Mouse (Mus musculus) lung, postnatal 36 days (tissue): ENCODE results near the gene Ube2g1.
"Not testable (repeated sequence)": the region's sequence is repeated elsewhere in the genome, so short reads cannot be mapped to it uniquely, and the experiment has no call there.

Experiments
- DNase-seq: peaks from one replicate; pipeline ENCODE4 v3.0.0; 2022; ENCODE audit warnings: mixed read lengths

Gene Ube2g1

DNA sequence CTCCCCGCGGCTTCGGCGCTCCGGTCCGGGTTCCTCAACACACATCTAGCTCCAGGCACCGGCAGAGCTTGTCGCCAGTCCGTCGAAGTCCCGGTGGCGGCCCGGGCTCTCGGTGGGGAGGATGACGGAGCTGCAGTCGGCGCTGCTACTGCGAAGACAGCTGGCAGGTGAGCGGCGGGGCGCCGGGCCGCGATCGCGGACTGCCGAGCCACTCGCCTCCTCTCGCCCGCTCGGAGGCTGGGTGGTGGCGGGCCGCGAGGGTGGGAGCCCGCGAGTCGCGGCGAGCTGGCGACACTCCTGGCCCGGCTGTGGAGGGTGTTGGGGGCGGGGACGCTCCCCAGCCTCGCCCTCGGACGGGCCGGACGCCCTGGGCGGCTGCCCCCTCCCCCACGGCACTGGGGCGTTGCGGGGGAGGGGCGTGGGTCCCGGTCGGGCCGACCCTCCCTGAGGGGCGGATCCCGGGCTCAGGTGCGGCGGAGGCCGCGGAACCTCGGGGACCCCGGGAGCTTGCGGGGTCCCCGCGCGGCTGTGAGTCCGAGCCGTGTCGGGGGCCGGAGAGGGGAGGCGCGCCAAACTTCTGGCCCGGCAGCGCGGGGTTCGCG lies 487 bp downstream of the Ube2g1 start:
- peak; percentile 87 for DNase-seq

DNA sequence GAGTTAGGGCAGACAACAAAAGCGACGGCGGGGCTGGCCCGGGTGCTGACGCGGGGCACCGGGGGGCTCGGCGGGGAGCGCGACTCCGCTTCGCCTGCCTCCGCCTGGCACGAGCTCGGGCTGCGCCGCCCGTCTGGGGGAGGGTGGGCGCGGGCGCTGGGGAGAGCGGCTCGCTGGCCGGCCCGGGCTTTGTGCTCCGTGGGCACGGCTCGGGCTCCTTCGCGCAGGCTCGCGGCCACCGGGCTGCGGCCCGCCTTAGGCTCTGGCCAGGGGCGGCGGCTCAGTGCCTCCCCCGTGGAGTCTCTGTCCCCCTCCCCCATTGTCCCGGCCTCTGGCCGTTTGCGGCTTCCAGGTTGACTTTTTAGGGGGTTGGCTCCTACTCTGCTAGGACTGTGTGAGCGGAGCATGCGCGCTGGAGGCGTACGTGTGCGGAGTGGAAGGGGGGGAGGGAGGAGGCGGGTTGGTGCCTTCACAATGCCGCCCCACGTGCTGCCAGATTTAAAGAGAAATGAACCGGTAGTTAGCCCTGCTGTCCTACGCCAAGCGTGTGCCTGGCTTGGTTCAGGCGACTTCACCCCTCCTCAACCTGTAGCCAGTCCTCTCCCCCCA lies 1.1 kb downstream of the Ube2g1 start:
- DNase-seq: peak; percentile 97

DNA sequence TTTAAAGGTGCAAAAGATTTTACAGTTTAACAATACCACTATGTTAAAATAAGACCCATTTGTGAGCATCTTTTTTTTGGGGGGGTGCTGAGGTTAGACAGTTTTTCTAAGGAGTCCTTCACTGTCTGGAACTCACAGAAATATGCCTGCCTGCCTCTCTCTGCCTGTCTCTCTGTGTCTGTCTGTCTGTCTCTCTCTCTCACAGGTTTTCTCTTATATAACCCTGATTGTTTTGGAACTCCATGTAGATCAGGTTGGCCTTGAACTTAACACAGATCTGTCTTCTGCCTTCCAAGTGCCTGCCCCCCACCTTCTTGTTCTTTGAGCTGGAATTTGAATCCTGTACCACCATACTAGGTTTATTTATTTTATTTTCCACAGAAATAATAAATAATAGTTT lies 2.2 kb downstream of the Ube2g1 start:
- DNase-seq: no peak

DNA sequence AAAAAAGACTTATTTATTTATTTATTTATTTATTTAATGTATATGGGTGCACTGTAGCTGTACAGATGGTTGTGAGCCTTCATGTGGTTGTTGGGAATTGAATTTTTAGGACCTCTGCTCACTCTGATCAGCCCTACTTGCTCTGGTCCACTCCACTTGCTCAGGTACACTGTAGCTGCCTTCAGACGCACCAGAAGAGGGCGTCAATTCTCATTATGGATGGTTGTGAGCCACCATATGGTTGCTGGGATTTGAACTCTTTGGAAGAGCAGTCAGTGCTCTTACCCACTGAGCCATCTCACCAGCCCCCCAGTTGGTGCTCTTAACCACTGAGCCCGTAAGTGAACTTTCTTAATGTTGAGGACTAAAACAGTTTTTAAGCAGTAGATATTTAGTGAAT lies 7.3 kb downstream of the Ube2g1 start:
- not testable (repeated sequence) for DNase-seq

DNA sequence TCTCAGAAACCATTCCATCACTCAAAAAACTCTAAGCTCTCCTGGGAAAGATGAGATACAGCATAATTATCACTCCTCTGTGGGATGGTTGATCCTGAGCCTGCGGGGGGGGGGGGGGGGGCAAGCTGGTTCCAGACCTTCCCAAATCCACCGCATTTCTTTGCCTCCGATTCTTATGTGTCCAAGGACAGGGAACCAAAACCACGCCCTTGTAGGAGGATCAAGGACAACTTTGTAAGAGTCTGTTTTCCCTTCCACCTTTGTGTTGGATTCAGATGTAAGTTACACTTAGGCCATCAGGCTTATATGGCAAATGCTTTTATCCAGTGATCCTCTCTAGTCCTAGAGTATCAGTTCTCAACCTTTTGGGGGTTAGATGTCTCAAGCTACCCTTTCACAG lies 8.8 kb downstream of the Ube2g1 start:
- DNase-seq: no peak

DNA sequence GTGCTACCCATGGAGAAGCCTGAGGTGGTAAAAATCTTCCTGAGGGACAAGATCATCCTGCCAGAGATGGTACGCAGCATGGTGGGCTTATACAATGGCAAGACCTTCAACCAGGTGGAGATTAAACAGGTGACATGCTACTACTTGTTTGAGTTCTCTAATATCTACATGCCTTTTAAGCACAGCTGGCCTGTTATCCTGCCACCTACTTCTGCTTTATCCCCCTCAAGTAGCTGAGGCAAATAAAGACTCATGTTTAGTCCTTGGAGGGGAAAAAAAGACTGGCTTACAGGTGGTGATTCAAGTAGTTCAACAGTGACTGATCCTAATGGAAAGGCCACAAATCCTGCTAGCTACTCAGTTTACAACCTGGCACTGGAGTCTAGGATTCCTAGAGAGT lies 11.4 kb downstream of the Ube2g1 start:
- no peak for DNase-seq

DNA sequence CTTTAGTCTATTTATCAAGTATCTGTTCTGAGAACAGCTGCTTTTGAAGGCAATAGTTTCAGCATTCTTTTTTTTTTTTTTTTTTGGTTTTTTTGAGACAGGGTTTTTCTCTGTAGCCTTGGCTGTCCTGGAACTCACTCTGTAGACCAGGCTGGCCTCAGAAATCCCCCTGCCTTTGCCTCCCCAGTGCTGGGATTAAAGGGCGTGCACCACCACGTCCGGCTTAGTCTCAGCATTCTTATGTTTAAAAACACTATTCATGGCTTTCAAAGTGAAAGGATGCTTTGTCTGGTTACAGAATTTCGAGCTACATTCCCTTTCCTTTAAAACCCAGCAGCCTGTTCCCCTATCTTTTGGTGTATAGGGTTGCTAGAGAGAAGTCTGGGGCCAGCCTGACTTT lies 35.6 kb downstream of the Ube2g1 start:
- no peak for DNase-seq

DNA sequence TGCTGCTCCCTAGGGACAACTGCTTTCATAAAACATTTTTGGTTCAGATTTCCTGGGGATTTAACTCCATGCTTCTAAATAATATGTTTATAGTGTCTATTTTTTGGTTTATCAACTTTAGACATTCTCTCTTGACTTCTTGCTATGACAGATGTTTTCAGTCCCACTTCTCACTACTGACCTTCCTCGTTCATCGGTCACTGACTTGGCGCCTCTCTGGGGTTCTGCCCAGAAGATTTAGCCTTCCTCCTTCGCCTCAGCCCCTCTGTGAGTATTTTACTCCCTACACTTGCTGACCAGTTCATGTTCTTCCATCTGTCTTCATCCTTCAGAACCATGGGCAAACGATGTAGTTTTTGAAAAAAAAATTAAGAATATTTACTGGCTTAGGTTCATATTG lies 38.3 kb downstream of the Ube2g1 start:
- DNase-seq: no peak

DNA sequence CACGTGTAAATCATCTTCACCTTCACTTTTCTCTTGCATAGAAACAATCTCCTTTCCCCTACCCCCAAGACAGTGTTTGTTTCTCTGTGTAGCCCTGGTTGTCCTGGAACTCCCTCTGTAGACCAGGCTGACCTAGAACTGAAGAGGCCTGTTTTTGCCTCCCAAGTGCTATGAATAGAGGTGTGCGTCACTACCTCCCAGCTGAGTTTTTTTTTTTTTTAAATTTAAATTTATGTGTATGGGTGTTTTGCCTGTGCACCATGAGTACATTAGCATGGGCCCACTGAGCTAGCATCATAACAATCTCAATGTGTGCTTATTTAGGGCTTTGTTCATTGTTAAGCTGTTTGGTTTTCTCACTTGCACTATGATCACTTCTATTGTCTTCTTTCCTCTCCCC lies 43.3 kb downstream of the Ube2g1 start:
- DNase-seq: no peak

DNA sequence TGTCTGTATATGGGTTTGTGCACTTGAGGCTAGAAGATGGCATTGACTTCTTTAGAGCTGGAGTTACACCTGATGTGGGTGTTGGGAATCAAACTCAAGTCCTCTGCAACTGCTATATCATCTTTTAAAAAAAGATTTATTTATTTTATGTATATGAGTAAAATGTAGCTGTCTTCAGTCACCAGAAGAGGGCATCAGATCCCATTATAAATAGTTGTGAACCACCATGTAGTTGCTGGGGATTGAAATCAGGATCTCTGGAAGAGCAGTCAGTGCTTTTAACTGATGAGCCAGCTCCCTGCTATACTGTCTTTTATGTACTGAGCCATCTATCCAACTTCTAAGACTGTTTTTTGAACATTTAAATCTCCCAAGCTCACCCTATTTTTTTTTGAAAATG lies 52.8 kb downstream of the Ube2g1 start:
- DNase-seq: peak; percentile 20

DNA sequence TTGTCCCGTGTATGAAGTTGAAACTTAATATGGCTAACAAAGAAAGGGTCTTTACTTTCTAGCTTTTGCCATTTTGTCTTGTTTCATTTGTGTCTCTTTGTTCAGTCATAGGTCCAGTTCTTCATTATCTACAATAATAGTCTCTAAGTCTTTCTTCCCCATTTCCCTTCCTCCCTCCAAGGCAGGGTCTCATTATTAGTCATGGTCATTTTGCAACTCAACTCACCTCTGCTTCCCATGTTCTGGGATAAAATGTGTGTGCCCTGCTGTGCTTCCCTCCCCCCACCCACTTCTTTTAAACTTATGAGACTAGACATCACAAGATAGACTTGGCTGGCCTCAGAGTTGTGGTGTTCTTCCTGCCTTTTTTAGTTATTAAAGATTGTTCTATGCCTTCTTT lies 53.3 kb downstream of the Ube2g1 start:
- no peak for DNase-seq

DNA sequence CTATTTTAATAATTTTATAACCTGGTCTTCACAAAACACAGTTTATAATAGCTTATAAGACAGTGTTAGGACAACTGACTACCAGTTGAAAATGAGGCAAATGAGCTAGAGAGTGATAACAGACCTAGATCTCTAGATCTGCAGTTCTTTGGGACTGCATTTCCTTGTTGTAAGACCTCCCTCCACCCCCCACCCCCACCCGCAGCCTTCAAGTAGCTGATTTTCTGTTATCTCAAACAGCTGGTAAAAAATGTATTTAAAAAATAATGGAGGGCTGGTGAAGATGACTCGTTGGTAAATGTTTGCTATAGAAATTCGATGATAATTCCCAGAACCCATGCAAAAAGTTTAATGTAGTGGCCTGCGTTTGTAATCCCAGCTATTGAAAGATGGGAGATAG lies 57.6 kb downstream of the Ube2g1 start:
- DNase-seq: no peak

DNA sequence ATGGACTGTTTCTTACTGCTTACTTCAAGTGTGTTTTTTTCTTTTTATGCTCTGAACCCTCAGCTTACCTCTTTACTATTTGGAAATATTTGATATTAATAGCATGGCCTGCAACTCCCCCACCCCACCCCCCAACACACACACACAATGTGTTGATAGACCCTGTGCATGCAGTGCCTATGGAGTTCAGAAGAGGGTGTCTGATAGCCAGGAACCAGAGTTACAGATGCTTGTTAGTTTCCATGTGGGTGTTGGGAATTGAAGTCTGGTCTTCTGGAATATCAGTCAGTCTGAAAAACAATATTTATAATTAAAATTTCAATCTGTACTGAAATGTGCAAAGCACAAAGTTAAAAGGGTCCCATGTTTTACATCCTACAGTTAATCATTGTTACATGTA lies 63.6 kb downstream of the Ube2g1 start:
- no peak for DNase-seq

DNA sequence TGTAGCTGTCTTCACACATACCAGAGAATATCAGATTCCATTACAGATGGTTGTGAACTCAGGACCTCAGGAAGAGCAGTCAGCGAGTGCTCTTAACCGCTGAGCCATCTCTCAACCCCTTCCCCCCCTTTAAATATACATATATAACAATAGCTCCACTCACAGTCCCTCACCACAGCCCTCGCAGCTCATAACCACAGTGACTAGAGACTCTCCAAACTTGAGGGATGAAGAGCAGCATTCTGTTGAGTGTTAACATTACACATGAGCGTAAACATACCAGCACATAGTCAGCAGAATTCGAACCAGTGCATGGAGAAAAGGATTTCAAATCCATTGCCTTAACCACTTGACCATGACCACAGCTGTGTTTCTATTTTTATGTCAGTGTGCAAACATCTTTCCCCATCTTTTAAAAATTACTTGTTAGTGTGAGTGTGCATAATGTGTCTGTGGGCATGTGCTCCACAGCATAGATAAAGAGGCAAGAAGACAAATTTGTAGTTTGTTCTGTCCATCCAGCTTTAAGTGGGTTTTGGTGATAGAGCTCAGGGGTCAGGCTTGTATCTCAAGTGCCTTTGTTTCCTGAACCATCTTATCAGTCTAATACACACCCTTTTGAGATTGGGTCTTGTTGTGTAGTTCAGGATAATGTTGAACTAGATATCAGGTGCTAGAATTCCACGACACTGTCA lies 64.4 kb downstream of the Ube2g1 start:
- no peak for DNase-seq

DNA sequence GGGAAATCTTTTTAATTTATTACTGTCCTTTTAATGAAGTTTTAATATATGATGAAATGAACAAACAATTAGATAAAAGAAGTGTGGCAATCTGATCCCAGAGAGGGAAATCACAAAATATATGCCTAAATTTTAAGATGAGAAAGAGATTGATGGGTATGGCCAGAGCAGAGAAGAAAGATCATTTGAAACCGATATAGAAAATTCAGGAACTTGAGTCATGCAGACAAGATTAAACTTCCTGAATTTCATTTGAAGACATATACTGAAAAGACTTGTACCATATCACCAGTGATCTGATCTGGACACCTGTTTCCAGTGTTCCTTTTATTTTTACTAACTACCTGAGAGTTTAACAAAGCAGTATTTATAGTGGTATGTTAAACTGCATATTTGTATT lies 65.4 kb downstream of the Ube2g1 start:
- DNase-seq: no peak

DNA sequence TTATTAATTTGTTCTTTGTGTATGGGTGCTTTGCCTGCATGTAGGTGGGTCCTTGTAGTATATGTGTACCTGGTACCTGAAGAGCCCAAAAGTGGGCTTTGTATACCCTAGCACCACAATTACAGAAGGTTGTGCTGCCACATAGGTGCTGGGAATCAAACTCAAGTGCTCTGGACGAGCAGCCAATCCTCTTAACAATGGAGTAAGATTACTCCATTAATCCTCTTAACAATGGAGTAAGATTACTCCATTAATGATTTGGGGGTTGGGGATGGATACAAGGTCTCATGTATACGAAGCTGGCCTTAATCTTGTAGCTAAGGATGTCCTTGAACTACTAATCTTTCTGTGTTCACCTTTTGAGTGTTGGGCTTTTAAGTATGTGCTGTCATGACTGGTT lies 68.2 kb downstream of the Ube2g1 start:
- DNase-seq: no peak

DNA sequence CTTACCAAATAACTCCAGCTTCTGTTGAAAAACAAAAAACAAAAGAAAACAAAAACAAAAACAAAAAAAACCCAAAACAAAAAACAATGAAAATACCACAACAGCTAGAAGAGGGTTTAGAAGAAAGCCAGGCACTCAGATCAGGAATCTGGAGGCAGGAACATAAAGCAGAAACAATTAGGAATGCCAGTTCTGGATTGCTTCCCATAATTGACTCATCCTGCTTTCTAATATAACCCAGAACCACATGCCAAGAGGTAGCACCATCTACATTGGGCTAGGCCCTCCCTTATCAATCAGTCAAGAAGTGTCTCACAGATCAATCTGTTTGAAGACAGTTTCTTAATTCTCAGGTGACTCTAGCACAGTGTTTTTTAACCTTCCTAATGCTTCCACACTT lies 73.6 kb downstream of the Ube2g1 start:
- no peak for DNase-seq

DNA sequence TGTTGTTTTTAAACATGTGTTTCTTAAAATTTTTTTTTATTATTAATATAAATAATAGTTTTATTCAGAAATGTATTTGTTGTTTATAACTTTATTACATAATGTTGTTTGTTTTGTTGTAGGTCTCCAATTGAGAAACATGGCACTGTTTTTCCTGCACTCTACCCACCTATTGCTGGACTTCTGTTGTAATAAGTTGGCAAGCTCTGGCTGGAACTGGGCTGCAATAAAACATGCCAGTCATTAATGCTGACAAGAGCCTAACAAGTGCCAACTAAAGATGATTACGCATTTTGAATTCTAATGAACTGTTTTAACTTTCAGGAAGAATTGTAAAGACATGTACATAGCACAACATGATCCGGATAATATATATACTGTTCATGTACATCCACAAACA lies 76.3 kb downstream of the Ube2g1 start:
- DNase-seq: no peak

DNA sequence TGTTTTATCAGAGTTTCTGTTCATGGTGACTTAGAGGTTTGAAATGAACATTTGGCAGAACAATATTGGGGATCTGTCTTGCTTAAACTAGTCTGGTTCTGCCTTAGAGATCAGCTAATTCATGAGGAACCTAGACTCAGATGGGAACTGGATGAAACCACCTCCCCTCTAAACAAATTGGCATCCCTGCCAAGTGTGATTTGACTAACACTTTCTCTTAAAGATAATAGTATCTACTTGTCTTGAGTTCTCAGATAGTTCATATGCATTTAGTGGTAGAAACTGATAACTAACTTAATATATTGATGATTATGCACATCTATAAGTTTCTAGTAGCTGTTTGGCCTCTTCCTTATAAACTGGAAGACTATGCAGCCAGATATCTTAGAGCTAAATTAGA lies 79.6 kb downstream of the Ube2g1 start:
- no peak for DNase-seq

DNA sequence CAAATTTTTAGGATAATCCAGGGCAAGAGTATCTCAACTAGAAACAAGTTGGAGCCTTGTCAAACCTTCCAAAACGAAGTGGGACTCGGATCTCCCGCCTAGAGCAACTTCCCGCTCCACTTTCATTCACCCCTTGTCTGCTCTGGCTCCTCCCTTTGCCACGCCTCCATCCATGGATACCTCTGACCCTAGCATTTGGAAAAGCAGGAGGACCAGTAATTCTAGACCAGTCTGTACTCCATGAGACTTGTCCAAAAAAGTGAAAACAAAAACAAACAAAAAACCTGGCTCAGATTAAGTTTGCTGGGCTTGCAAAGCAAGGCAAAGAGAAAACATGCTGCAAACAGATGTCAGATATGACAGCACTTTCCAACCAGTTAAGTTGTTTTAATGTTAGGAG lies 81.2 kb downstream of the Ube2g1 start:
- DNase-seq: peak; percentile 30

DNA sequence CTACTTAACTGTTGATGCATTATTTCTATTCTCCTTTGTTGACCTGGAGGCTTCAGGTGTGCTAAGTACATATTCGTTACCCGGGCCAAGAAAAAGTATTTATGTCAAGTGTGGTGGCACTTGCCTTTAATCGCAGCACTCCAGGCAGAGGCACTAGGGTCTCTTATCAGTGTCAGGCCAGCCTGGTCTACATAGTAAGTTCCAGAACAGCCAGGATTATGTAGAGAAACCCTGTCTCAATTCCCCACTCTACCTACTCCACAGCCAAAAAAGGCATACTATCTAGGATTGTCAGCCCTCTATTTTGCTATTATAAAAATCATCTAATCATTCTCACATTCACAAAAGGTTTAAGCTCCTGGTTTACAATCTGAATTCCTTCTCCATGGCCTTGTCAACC lies 82.0 kb downstream of the Ube2g1 start:
- DNase-seq: no peak

DNA sequence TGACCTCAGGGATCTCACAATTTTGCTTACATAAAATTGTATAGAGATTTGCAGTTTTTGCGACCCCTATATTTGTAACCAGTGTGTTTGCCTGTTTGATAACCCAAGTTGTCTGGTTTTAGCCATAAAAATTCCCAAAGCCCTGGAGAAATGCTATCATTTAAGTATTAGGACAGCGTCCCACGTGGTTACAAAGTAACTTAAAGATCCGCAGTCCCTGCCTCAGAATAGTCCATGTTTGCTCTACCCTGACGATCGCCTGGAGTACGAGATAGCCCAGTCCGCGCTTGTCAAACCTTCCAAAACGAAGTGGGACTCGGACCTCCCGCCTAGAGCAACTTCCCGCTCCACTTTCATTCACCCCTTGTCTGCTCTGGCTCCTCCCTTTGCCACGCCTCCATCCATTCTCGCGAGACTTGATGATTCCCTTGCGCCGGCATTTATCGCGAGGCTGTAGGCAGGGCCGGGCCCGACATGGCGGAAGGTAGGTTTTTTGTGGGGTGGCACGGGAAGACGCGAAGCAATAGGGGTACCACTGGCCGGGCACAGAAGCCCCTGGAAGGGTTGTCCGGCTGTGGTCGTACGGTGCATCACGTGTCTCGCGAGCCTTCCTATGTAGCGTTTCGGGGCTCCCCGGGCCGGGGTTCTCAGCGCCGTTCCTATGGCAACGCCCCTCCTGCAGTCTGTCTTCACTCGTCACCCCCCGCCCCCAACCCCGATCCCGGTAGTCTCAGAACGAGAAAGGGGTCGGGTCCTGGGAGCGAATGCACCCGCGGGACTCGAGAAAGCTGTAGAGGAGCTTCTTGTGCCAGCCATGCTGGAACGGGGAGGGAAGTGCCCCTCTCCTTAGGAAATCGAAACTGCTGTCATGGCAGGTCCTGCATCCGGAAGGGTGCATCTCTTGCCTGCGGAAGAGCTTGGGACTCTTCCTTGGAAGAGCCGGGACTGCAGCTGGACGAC lies 82.7 kb downstream of the Ube2g1 start, which contains the start of gene Ankfy1:
Gene Ankfy1 (plus strand): TSS at position 456 of the 960 bp plus-strand sequence.
- peak; percentile 99 for DNase-seq

DNA sequence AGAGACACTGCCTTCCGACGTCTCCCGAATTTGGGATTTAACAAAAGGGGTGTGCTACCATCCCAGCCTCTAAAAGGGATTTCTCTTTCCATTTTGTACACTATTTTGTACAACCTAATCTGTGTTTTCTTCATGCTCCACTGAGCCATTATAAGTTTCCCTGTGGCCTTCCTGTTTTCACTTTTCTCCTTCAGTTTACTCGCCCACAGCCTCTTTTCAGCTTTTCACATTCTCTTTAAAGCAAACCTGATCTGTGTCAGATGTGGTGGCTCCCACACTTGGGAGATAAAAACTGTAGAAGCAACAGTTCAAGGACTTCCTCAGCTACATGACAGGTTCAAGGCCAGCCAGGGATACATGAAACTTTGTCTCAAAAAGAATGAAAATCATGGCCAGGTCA lies 85.3 kb downstream of the Ube2g1 start:
- DNase-seq: no peak
